Mouse (Mus musculus): ENCODE data around the gene Arl10. TPM values are rescaled to one million over a fixed set of nuclear protein-coding genes. Genes with fewer than 3 reads are reported as not detected.

The Arl10 gene
- polyA plus RNA-seq, 1 experiment from 2014 or later: 35.8 TPM

DNA sequence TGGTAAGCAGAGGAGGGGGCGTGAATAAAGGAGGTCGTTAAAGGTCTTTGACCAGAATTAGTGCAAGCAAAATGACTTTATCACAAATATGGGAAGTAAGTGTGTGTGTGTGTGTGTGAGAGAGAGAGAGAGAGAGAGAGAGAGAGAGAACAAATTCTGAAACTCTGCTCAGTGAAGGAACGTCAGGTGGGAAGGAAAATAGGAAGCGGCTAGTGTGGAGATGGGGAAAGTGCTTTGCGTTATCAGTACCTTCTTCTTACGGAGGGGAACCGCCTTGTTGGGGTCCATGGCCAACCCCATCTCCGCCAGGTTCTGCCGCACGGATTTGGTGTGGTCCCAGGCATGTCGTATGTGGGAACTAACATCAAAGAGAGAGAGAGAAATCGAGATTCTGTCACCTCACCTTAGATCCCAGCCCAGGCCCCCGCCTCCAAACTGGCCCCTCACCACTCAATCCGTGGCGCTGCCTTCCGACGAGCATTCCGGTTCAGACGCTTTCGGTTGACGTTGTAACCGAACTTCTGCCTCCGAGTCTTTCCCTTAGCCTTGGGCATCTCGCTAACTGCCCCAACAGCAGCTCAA lies 14.7 kb downstream of the Arl10 start:
- 2% methylated on average over 24 of the region's 24 CpGs for WGBS
- Histone ChIP-seq H3K27ac (peak overlapping the region; percentile 86), H3K36me3 (peaks cover 54% of the 10 kb centered on the region), H3K9me3 (no peaks in the 10 kb centered on the region), H3K4me1 (replicated peaks) (peaks cover 26% of the 10 kb centered on the region), H3K27me3 (ENCODE audit: insufficient read depth, poor library complexity, severe bottlenecking) (no peaks in the 10 kb centered on the region), H3K4me3 (peak overlapping the region; percentile 86)
- DNase-seq (ENCODE audit: low spot score): no peak

- peaks cover 26% of the 10 kb centered on the region for H3K4me1 ChIP-seq (replicated peaks)
- H3K36me3 ChIP-seq: peaks cover 48% of the 10 kb centered on the region
- DNase-seq (ENCODE audit: low spot score): peak; percentile 96
Observed at GRCm38 (mm10) chr13:54589996-54590951, 15.5 kb downstream of the Arl10 start, which contains the start of the genes Nop16 and Higd2a. Gene Nop16 (minus strand): TSS chr13:54590090. Gene Higd2a (plus strand): TSS chr13:54590207.

GRCm38 (mm10) chr13:54591776-54592356 lies 17.1 kb downstream of the Arl10 start:
- no peaks in the 10 kb centered on the region for H3K9me3 ChIP-seq
- peaks cover 31% of the 10 kb centered on the region for H3K4me1 ChIP-seq (replicated peaks)
- H3K4me3 ChIP-seq: no peak overlapping the region
- peaks cover 34% of the 10 kb centered on the region for H3K36me3 ChIP-seq
- 91% methylated on average over 8 of the region's 8 CpGs for WGBS
- no peak overlapping the region for H3K27ac ChIP-seq
- no peak for DNase-seq (ENCODE audit: low spot score)
- no peaks in the 10 kb centered on the region for H3K27me3 ChIP-seq (ENCODE audit: insufficient read depth, poor library complexity, severe bottlenecking)

More at GRCm38 (mm10) chr13:54589996-54590951, 15.5 kb downstream of the Arl10 start, which contains the start of the genes Nop16 and Higd2a:
- Histone ChIP-seq H3K9me3 (no peaks in the 10 kb centered on the region), H3K27ac (peak within 1 kb of the TSS; percentile 86), H3K27me3 (ENCODE audit: insufficient read depth, poor library complexity, severe bottlenecking) (no peaks in the 10 kb centered on the region), H3K4me3 (peak within 1 kb of the TSS; percentile 86)
- WGBS: under 1% methylated on average over 51 of the region's 51 CpGs

- no peak for DNase-seq (ENCODE audit: low spot score)
- 90% methylated on average over 11 of the region's 11 CpGs for WGBS
- Histone ChIP-seq H3K27ac (no peak overlapping the region), H3K27me3 (ENCODE audit: insufficient read depth, poor library complexity, severe bottlenecking) (no peaks in the 10 kb centered on the region), H3K4me1 (replicated peaks) (peaks cover 29% of the 10 kb centered on the region), H3K36me3 (peaks cover 28% of the 10 kb centered on the region), H3K4me3 (no peak overlapping the region), H3K9me3 (no peaks in the 10 kb centered on the region)
Observed at GRCm38 (mm10) chr13:54593617-54594016, 18.8 kb downstream of the Arl10 start.

DNA sequence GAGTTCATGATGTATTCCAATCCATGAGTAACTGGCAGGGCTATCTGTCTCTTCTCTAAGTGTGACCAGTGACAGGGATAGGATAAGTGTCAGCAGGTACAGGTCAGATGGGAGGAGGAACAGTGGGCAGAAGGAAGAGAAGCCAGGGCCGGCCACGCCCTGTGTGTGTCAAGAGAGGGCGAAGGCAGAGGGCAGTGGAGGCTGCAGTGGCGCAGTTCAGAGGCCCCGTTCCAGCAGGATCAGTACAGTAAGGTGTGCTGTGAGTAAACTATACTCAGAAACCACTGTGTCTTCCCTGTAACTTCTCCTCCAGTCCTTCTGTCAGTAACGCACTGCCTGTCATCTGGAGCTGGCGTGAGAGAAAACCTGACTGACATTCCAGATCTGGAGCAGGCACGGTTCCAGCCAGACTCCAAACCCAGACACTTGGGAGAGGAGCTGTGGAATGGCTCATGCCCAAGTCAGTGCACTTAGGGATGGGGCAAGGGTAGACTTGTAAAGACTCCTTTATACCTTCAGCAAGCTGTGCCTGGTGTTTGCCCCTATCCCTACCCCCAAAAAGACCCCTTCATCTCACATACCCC lies 21.4 kb downstream of the Arl10 start:
- Histone ChIP-seq H3K27ac (no peak overlapping the region), H3K4me3 (no peak overlapping the region), H3K4me1 (replicated peaks) (peaks cover 13% of the 10 kb centered on the region), H3K27me3 (ENCODE audit: insufficient read depth, poor library complexity, severe bottlenecking) (no peaks in the 10 kb centered on the region), H3K9me3 (no peaks in the 10 kb centered on the region), H3K36me3 (peaks cover 40% of the 10 kb centered on the region)
- 84% methylated on average over 8 of the region's 8 CpGs for WGBS
- DNase-seq (ENCODE audit: low spot score): no peak

GRCm38 (mm10) chr13:54596870-54597269 lies 22.1 kb downstream of the Arl10 start:
- WGBS: 76% methylated on average over 5 of the region's 5 CpGs
- no peak for DNase-seq (ENCODE audit: low spot score)
- H3K9me3 ChIP-seq: no peaks in the 10 kb centered on the region
- no peak overlapping the region for H3K27ac ChIP-seq
- peaks cover 7% of the 10 kb centered on the region for H3K4me1 ChIP-seq (replicated peaks)
- no peak overlapping the region for H3K4me3 ChIP-seq
- no peaks in the 10 kb centered on the region for H3K27me3 ChIP-seq (ENCODE audit: insufficient read depth, poor library complexity, severe bottlenecking)
- H3K36me3 ChIP-seq: peaks cover 40% of the 10 kb centered on the region

DNA sequence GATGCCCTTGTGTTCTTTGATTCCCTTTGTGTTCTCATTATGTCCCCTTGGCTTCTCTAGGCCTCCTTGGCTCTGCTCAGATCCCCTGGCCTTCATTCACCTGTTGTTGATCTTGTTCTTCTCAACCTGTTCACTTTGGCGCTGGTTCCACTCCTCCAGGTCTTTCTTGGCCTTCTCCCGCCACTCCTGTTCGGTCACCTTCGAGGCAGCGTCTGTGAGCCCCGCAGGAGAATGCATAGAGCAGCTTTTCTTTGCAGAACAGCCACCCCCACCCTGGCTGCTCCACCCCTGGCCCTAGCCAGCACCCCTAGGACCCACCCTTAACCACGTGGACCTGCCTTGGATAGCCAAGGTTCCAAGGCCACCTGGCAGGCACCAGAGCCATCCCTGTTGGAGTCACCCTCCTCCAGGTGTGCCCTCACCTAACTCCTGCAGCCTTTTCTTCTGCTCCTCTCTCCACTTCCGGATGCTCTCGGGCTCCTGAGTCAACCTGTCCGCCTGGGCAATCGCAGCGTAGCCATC lies 23.9 kb downstream of the Arl10 start:
- H3K4me1 ChIP-seq (replicated peaks): peaks cover 6% of the 10 kb centered on the region; the same call in 1 of the 2 replicates
- peaks cover 32% of the 10 kb centered on the region for H3K36me3 ChIP-seq
- no peak for DNase-seq (ENCODE audit: low spot score)
- H3K4me3 ChIP-seq: no peak overlapping the region
- no peaks in the 10 kb centered on the region for H3K9me3 ChIP-seq
- WGBS: 84% methylated on average over 12 of the region's 12 CpGs
- H3K27ac ChIP-seq: no peak overlapping the region
- H3K27me3 ChIP-seq (ENCODE audit: insufficient read depth, poor library complexity, severe bottlenecking): no peaks in the 10 kb centered on the region

GRCm38 (mm10) chr13:54602639-54603111 lies 27.9 kb downstream of the Arl10 start:
- 63% methylated on average over 3 of the region's 3 CpGs for WGBS
- peaks cover 10% of the 10 kb centered on the region; the same call in 1 of the 2 replicates for H3K27me3 ChIP-seq (ENCODE audit: insufficient read depth, poor library complexity, severe bottlenecking)

GRCm38 (mm10) chr13:54603501-54603900 lies 28.7 kb downstream of the Arl10 start:
- H3K4me3 ChIP-seq: no peak overlapping the region
- no peak for DNase-seq (ENCODE audit: low spot score)
- H3K36me3 ChIP-seq: peaks cover 15% of the 10 kb centered on the region
- no peaks in the 10 kb centered on the region for H3K9me3 ChIP-seq
- H3K27ac ChIP-seq: no peak overlapping the region
- peaks cover 15% of the 10 kb centered on the region for H3K27me3 ChIP-seq (ENCODE audit: insufficient read depth, poor library complexity, severe bottlenecking)
- H3K4me1 ChIP-seq (replicated peaks): peaks cover 3% of the 10 kb centered on the region

More at GRCm38 (mm10) chr13:54602639-54603111, 27.9 kb downstream of the Arl10 start:
- no peaks in the 10 kb centered on the region for H3K9me3 ChIP-seq
- DNase-seq (ENCODE audit: low spot score): no peak
- no peak overlapping the region for H3K27ac ChIP-seq
- H3K4me1 ChIP-seq (replicated peaks): no peaks in the 10 kb centered on the region
- H3K4me3 ChIP-seq: no peak overlapping the region
- peaks cover 23% of the 10 kb centered on the region for H3K36me3 ChIP-seq

- H3K4me3 ChIP-seq: no peak overlapping the region
- H3K4me1 ChIP-seq (replicated peaks): peaks cover 10% of the 10 kb centered on the region
- H3K27me3 ChIP-seq (ENCODE audit: insufficient read depth, poor library complexity, severe bottlenecking): peaks cover 23% of the 10 kb centered on the region
- H3K36me3 ChIP-seq: peaks cover 8% of the 10 kb centered on the region
- WGBS: 64% methylated on average over 4 of the region's 4 CpGs
- H3K9me3 ChIP-seq: no peaks in the 10 kb centered on the region
- no peak overlapping the region for H3K27ac ChIP-seq
- DNase-seq (ENCODE audit: low spot score): no peak
Observed at GRCm38 (mm10) chr13:54604221-54604620, 29.4 kb downstream of the Arl10 start.

- peaks cover 16% of the 10 kb centered on the region for H3K4me1 ChIP-seq (replicated peaks)
Observed at GRCm38 (mm10) chr13:54605426-54605825, 30.6 kb downstream of the Arl10 start.

DNA sequence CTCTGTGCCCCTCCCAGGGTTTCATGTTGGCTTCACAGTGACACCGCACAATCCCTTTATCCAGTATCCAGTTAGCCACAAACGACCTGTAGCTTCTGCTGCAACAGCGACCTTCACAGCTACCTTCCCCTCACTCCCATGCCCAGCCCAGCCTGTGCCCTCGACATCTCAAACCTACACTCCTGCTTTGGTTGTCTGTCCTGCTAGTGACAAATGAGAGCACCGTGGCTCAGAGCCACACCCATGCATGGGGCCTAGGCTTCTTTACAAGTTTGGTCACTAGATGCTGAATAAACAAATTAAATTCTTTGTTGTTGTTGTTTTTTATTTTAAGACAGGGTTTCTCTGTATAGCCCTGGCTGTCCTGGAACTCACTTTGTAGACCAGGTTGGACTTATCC lies 32.4 kb downstream of the Arl10 start:
- no peaks in the 10 kb centered on the region for H3K9me3 ChIP-seq
- H3K27ac ChIP-seq: no peak overlapping the region
- peaks cover 29% of the 10 kb centered on the region for H3K4me1 ChIP-seq (replicated peaks)
- H3K27me3 ChIP-seq (ENCODE audit: insufficient read depth, poor library complexity, severe bottlenecking): peaks cover 45% of the 10 kb centered on the region
- no peak overlapping the region for H3K4me3 ChIP-seq
- DNase-seq (ENCODE audit: low spot score): no peak
- WGBS: 79% methylated on average over 5 of the region's 5 CpGs
- H3K36me3 ChIP-seq: no peaks in the 10 kb centered on the region

More at GRCm38 (mm10) chr13:54605426-54605825, 30.6 kb downstream of the Arl10 start:
- WGBS: 83% methylated on average over 5 of the region's 5 CpGs
- Histone ChIP-seq H3K36me3 (no peaks in the 10 kb centered on the region), H3K27me3 (ENCODE audit: insufficient read depth, poor library complexity, severe bottlenecking) (peaks cover 35% of the 10 kb centered on the region), H3K9me3 (no peaks in the 10 kb centered on the region), H3K4me3 (no peak overlapping the region), H3K27ac (no peak overlapping the region)
- no peak for DNase-seq (ENCODE audit: low spot score)

Data from hindbrain, embryonic 10.5 days (tissue).